Mouse (Mus musculus): ENCODE results near the gene Ghr. TPM values are rescaled to one million over a fixed set of nuclear protein-coding genes. Genes with fewer than 3 reads are reported as not detected.

Ghr gene
- polyA plus RNA-seq, 1 experiment from 2014 or later = 60.8 TPM

- Histone ChIP-seq H3K4me1 (peaks cover 14% of the 10 kb centered on the region), H3K9ac (no peak overlapping the region), H3K4me2 (replicated peaks) (no peak overlapping the region), H3K4me3 (replicated peaks) (no peak overlapping the region), H3K36me3 (0 out of 2 replicates have a peak, but pooled peaks cover 3% of the 10 kb centered on the region), H3K27ac (replicated peaks) (no peak overlapping the region), H3K27me3 (no peaks in the 10 kb centered on the region), H3K9me3 (replicated peaks) (no peaks in the 10 kb centered on the region)
- no peak for ATAC-seq (ENCODE audit: insufficient number of reproducible peaks, low FRiP score, low TSS enrichment, low read depth)
- 85% methylated on average over 1 of the region's 1 CpGs for WGBS
These were observed 70.9 kb downstream of the Ghr start for GRCm38 (mm10) chr15:3512380-3512779.

GRCm38 (mm10) chr15:3511639-3512171, 71.6 kb downstream of the Ghr start:
- no peak overlapping the region for H3K27ac ChIP-seq (replicated peaks)
- 71% methylated on average over 2 of the region's 2 CpGs for WGBS
- no peak overlapping the region for H3K4me3 ChIP-seq (replicated peaks)
- ATAC-seq (ENCODE audit: insufficient number of reproducible peaks, low FRiP score, low TSS enrichment, low read depth) = no peak
- no peaks in the 10 kb centered on the region for H3K27me3 ChIP-seq
- H3K9ac ChIP-seq = no peak overlapping the region
- no peak overlapping the region for H3K4me2 ChIP-seq (replicated peaks)
- H3K9me3 ChIP-seq (replicated peaks) = no peaks in the 10 kb centered on the region
- H3K36me3 ChIP-seq = 0 out of 2 replicates have a peak, but pooled peaks cover 3% of the 10 kb centered on the region
- peaks cover 14% of the 10 kb centered on the region for H3K4me1 ChIP-seq

- no peak for ATAC-seq (ENCODE audit: insufficient number of reproducible peaks, low FRiP score, low TSS enrichment, low read depth)
- Histone ChIP-seq H3K4me1 (peaks cover 14% of the 10 kb centered on the region), H3K4me3 (replicated peaks) (no peak overlapping the region), H3K27me3 (no peaks in the 10 kb centered on the region), H3K9me3 (replicated peaks) (no peaks in the 10 kb centered on the region), H3K9ac (no peak overlapping the region), H3K36me3 (0 out of 2 replicates have a peak, but pooled peaks cover 3% of the 10 kb centered on the region), H3K4me2 (replicated peaks) (no peak overlapping the region), H3K27ac (replicated peaks) (no peak overlapping the region)
- WGBS = 68% methylated on average over 3 of the region's 3 CpGs
These were observed 74.2 kb downstream of the Ghr start for GRCm38 (mm10) chr15:3509089-3509488.

- Histone ChIP-seq H3K4me2 (replicated peaks) (no peak overlapping the region), H3K9me3 (replicated peaks) (no peaks in the 10 kb centered on the region), H3K36me3 (no peaks in the 10 kb centered on the region), H3K27ac (replicated peaks) (no peak overlapping the region), H3K4me3 (replicated peaks) (no peak overlapping the region), H3K27me3 (no peaks in the 10 kb centered on the region), H3K4me1 (peaks cover 14% of the 10 kb centered on the region), H3K9ac (no peak overlapping the region)
- WGBS = 95% methylated on average over 2 of the region's 2 CpGs
- no peak for ATAC-seq (ENCODE audit: insufficient number of reproducible peaks, low FRiP score, low TSS enrichment, low read depth)
These were observed 76.0 kb downstream of the Ghr start for GRCm38 (mm10) chr15:3507329-3507728.

- no peak overlapping the region for H3K9ac ChIP-seq
- H3K4me3 ChIP-seq (replicated peaks) = no peak overlapping the region
- WGBS = 54% methylated on average over 5 of the region's 5 CpGs
- peaks cover 14% of the 10 kb centered on the region for H3K4me1 ChIP-seq
- H3K9me3 ChIP-seq (replicated peaks) = no peaks in the 10 kb centered on the region
- no peak overlapping the region for H3K4me2 ChIP-seq (replicated peaks)
- no peaks in the 10 kb centered on the region for H3K36me3 ChIP-seq
- H3K27me3 ChIP-seq = no peaks in the 10 kb centered on the region
- ATAC-seq (ENCODE audit: insufficient number of reproducible peaks, low FRiP score, low TSS enrichment, low read depth) = no peak
- H3K27ac ChIP-seq (replicated peaks) = no peak overlapping the region
These were observed 78.6 kb downstream of the Ghr start for GRCm38 (mm10) chr15:3504700-3505099.

- Histone ChIP-seq H3K4me2 (replicated peaks) (no peak overlapping the region), H3K36me3 (no peaks in the 10 kb centered on the region), H3K9me3 (replicated peaks) (no peaks in the 10 kb centered on the region), H3K27ac (replicated peaks) (no peak overlapping the region), H3K9ac (no peak overlapping the region), H3K27me3 (no peaks in the 10 kb centered on the region), H3K4me3 (replicated peaks) (no peak overlapping the region), H3K4me1 (no peaks in the 10 kb centered on the region)
- no peak for ATAC-seq (ENCODE audit: insufficient number of reproducible peaks, low FRiP score, low TSS enrichment, low read depth)
- 62% methylated on average over 3 of the region's 3 CpGs for WGBS
These were observed 81.6 kb downstream of the Ghr start for GRCm38 (mm10) chr15:3501683-3502082.

GRCm38 (mm10) chr15:3499020-3499419, 84.3 kb downstream of the Ghr start:
- WGBS = 87% methylated on average over 1 of the region's 1 CpGs
- Histone ChIP-seq H3K4me2 (replicated peaks) (no peak overlapping the region), H3K36me3 (no peaks in the 10 kb centered on the region), H3K27me3 (no peaks in the 10 kb centered on the region), H3K9me3 (replicated peaks) (no peaks in the 10 kb centered on the region), H3K4me3 (replicated peaks) (no peak overlapping the region), H3K9ac (no peak overlapping the region), H3K4me1 (no peaks in the 10 kb centered on the region), H3K27ac (replicated peaks) (no peak overlapping the region)
- no peak for ATAC-seq (ENCODE audit: insufficient number of reproducible peaks, low FRiP score, low TSS enrichment, low read depth)

- Histone ChIP-seq H3K4me3 (replicated peaks) (no peak overlapping the region), H3K4me2 (replicated peaks) (no peak overlapping the region), H3K27me3 (no peaks in the 10 kb centered on the region), H3K9ac (no peak overlapping the region), H3K36me3 (no peaks in the 10 kb centered on the region), H3K4me1 (no peaks in the 10 kb centered on the region), H3K9me3 (replicated peaks) (no peaks in the 10 kb centered on the region), H3K27ac (replicated peaks) (no peak overlapping the region)
- WGBS = 75% methylated on average over 9 of the region's 9 CpGs
- ATAC-seq (ENCODE audit: insufficient number of reproducible peaks, low FRiP score, low TSS enrichment, low read depth) = no peak
These were observed 85.2 kb downstream of the Ghr start for GRCm38 (mm10) chr15:3497946-3498580.

GRCm38 (mm10) chr15:3490868-3491267, 92.4 kb downstream of the Ghr start:
- Histone ChIP-seq H3K4me1 (no peaks in the 10 kb centered on the region), H3K27me3 (no peaks in the 10 kb centered on the region), H3K9me3 (replicated peaks) (no peaks in the 10 kb centered on the region), H3K4me2 (replicated peaks) (no peak overlapping the region), H3K4me3 (replicated peaks) (no peak overlapping the region), H3K9ac (no peak overlapping the region), H3K27ac (replicated peaks) (no peak overlapping the region), H3K36me3 (no peaks in the 10 kb centered on the region)
- ATAC-seq (ENCODE audit: insufficient number of reproducible peaks, low FRiP score, low TSS enrichment, low read depth) = no peak
- WGBS = 94% methylated on average over 3 of the region's 3 CpGs

- H3K27ac ChIP-seq (replicated peaks) = no peak overlapping the region
- no peak overlapping the region for H3K4me2 ChIP-seq (replicated peaks)
- no peak overlapping the region for H3K4me3 ChIP-seq (replicated peaks)
- no peaks in the 10 kb centered on the region for H3K9me3 ChIP-seq (replicated peaks)
- WGBS = 87% methylated on average over 2 of the region's 2 CpGs
- no peak overlapping the region for H3K9ac ChIP-seq
- ATAC-seq (ENCODE audit: insufficient number of reproducible peaks, low FRiP score, low TSS enrichment, low read depth) = no peak
- no peaks in the 10 kb centered on the region for H3K4me1 ChIP-seq
- no peaks in the 10 kb centered on the region for H3K27me3 ChIP-seq
- H3K36me3 ChIP-seq = no peaks in the 10 kb centered on the region
These were observed 93.3 kb downstream of the Ghr start for GRCm38 (mm10) chr15:3490011-3490410.

GRCm38 (mm10) chr15:3489180-3489579, 94.1 kb downstream of the Ghr start:
- Histone ChIP-seq H3K27ac (replicated peaks) (no peak overlapping the region), H3K4me3 (replicated peaks) (no peak overlapping the region), H3K27me3 (no peaks in the 10 kb centered on the region), H3K4me1 (no peaks in the 10 kb centered on the region), H3K9ac (no peak overlapping the region), H3K4me2 (replicated peaks) (no peak overlapping the region), H3K36me3 (no peaks in the 10 kb centered on the region), H3K9me3 (replicated peaks) (no peaks in the 10 kb centered on the region)
- ATAC-seq (ENCODE audit: insufficient number of reproducible peaks, low FRiP score, low TSS enrichment, low read depth) = no peak

GRCm38 (mm10) chr15:3488601-3489000, 94.7 kb downstream of the Ghr start:
- no peak for ATAC-seq (ENCODE audit: insufficient number of reproducible peaks, low FRiP score, low TSS enrichment, low read depth)
- no peak overlapping the region for H3K27ac ChIP-seq (replicated peaks)
- H3K36me3 ChIP-seq = no peaks in the 10 kb centered on the region
- H3K4me2 ChIP-seq (replicated peaks) = no peak overlapping the region
- H3K9ac ChIP-seq = no peak overlapping the region
- 63% methylated on average over 3 of the region's 3 CpGs for WGBS
- no peaks in the 10 kb centered on the region for H3K4me1 ChIP-seq
- H3K4me3 ChIP-seq (replicated peaks) = no peak overlapping the region
- no peaks in the 10 kb centered on the region for H3K9me3 ChIP-seq (replicated peaks)
- H3K27me3 ChIP-seq = no peaks in the 10 kb centered on the region

Data from embryonic facial prominence, embryonic 15.5 days (tissue).